Mouse (Mus musculus) layer of hippocampus, postnatal 25 days (tissue): ENCODE data around the gene Lmo7. TPM values are rescaled to one million over a fixed set of nuclear protein-coding genes. Genes with fewer than 3 reads are reported as not detected.

Source experiments
- DNase-seq, 2 experiments: peaks; one replicate each; pipeline ENCODE4 v3.0.0; 2022; ENCODE audit warnings: mixed read lengths in 2 of 2, low spot score in 1 of 2; ENCODE audit errors: extremely low spot score in 1 of 2
- total RNA-seq, 2 experiments: library from RNA; stranded (reverse); gene quantifications; 2 replicates each; pipeline ENCODE4 v1.2.3; 2021

Gene Lmo7
- total RNA-seq, 2 experiments from 2014 or later = 109 to 136 TPM

- no peak for DNase-seq
These were observed 100.4 kb downstream of the Lmo7 start for GRCm38 (mm10) chr14:101830116-101830515.

GRCm38 (mm10) chr14:101834109-101834508, 104.4 kb downstream of the Lmo7 start:
- no peak for DNase-seq

- no peak for DNase-seq
These were observed 106.6 kb downstream of the Lmo7 start for GRCm38 (mm10) chr14:101836401-101836800.

DNA sequence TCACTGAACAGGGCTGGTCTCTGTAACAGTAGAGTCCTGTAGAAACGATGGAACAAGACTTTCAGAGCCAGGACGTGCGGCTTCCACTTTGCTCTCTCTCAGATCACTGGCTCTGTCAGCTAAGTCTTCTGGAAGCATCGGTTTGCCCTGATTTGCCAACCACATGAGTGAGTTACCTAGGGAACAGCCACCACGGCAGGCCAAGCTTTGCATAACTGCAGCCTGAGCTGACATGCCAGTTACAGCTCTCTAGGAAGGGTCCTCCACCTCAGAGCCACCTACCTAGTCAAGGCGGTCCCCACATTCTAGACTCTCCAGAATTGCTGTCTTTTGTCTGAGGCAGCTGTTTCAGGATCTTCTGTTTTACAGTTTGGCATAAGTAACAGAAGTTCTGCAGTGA, 107.4 kb downstream of the Lmo7 start:
- no peak for DNase-seq

- DNase-seq = no peak
These were observed 108.6 kb downstream of the Lmo7 start for GRCm38 (mm10) chr14:101838231-101838839.

DNA sequence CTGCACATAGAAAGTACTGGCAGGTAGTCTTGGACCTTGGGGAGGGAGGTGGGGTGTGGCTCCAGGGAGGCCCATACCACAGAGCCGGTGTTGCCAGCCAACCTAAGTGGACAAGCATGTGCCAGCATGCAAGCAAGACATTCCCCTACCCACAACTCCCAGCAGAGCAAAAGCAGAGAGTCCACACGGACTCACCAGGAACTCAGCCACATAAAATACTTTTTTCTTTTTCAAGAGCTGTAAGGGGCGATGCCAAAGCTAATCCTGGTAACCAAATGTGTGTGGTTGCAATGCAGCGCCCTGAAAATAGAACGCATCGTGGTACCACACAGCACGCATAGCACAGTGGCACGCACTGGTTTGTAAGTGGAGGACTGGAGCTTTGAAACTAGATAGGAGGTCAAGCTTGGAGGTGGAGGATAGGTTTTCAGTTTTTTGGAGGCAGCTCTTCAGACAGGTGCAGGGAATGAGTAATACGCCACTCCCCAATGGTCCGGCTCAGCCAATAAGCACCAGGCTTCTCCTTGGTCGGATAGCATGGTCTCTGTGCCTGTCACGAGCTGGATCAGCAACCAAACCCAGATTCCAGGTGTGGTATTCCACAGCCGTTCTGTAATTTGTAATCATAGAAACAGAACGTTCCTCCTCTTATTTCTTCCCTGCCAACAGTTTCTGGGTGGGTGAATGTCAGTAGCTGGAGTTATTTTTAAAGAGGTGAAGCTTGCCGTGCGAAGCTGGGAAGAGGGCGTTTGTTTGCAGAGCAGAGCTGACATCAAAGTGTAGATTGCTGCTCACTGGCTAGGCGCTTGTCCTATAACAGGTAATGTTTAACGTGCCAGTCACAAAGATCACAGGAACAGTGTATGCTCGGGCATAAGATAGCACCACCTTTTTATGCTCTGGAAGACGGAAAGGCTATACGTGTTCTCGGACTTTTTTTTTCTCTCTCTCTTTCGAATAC, 110.3 kb downstream of the Lmo7 start:
- peak; percentile 14 to 46 for DNase-seq

DNA sequence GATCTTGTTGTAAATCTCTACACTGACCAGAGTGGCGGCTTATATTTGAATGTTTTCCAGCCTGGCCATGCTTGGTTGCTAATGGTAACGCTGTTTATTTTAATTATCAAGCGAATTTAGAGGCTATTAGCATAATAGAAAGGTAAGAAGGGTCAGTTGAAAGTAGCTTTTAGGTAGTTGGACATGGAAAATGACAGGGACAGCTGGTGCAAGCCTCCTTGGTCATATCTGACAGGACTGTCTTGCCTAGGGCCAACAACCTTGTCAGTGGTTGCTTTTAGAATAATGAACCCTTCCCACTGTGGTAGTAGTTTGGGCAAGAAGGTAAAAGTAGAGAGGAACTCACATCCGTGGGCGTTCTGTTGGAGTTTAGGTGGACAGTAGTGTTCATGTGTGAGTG, 111.5 kb downstream of the Lmo7 start:
- DNase-seq = no peak

- no peak for DNase-seq
These were observed 112.8 kb downstream of the Lmo7 start for GRCm38 (mm10) chr14:101842521-101842920.

- DNase-seq = peak; percentile 30 to 32
These were observed 113.7 kb downstream of the Lmo7 start for GRCm38 (mm10) chr14:101843443-101843842.

- no peak for DNase-seq
These were observed 114.7 kb downstream of the Lmo7 start for GRCm38 (mm10) chr14:101844467-101844866.

DNA sequence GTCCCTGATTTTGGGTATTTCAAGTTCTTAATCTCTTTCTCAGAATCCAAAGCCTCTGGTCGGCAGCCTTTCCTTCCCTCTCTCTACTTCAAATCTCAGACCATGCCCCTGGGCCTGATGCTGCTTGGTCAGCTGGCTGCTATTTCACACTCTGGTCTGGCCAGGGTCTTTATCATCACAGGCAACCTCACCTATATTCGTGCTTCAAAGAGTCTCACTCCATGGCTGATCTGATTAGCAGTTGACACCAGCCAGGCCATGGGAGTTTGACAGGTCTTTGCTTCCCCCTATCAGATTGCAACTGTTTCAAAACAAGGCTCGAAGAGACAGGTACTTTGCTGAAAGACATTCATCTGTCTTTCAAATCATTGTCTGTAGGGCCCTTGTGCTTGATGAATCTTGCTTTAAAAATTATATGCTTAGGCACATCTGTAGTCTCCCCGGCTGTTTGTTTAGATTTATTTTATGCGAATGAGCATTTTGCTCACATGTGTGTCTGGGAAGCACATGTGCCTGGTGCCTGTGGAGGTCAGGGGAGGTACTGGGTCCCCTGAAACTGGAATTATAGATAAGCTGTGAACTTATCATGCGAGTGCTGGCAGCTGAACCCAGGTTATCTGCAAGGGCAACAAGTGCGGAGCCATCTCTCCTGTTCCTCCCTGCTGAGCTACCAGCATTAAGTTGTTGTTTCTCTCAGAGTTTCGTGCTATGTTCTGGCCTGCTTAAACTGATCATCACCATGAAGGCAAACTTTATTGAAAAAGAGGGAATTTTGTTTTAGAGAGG, 116.5 kb downstream of the Lmo7 start:
- no peak for DNase-seq

GRCm38 (mm10) chr14:101847520-101847919, 117.8 kb downstream of the Lmo7 start:
- DNase-seq = no peak

DNA sequence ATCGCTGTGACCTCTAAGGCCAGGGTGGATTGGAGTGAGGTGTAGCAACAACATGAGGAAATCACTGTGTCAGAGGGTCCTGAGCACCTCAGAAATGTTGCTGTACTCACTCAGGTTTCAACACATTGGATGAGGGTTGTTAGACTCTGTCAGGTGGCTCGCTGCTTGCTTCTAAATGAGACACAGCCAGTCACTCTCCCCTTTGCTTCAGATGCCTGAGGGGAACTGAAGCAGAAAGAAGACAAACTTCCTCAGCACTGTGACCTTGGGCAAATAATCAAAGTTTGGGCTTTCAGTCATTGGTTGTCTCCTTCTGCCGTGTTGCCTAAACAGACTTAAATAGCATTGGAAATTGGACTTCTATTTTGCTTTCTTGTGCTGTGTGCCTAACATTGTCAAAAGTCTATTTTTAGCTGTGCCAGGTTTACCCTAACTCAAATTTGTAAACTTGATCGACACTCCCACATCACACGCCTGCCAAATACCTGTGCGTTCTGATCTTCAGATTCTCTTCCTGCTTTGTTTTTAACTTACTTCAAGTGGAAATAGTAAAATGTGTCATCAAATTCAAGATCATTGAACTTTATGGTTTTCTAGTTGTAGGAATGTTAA, 122.9 kb downstream of the Lmo7 start:
- no peak for DNase-seq

DNA sequence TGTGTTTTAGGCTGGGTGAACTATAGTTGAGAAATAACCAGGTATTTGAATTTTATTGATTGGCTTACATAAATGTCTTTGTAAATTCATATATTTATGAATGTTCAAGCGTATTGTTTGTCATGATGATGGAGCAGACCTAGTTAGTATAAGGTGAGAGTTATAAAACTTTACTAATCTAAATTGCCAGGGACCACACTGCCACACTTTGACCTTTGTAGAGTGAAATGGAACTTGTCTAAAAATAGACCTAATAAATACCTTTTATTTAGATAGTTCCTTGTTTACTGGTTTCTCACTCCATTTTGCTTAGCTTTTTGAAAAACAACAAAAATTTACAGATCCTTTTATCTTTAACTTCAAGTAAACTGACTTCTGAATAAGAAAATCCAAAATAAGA, 123.5 kb downstream of the Lmo7 start:
- no peak for DNase-seq

- no peak for DNase-seq
These were observed 124.0 kb downstream of the Lmo7 start for GRCm38 (mm10) chr14:101853722-101854121.

DNA sequence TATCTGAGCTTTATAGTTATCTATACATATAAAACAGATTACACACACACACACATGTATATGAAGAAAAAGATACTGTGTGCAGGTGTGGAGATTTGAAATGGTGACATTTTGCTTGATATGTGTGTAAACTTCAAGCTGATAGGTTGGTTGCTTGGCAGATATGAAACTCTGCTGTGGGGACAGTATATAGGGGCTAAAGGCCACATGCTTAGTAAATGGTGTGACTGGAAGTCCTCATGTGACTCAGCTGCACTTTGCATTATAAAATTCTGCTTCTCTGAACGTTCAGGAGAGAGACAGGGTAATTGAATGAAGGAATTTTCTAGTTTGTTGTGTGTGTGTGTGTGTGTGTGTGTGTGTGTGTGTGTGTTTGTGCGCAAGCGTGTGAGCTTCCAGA, 124.5 kb downstream of the Lmo7 start:
- DNase-seq = no peak

DNA sequence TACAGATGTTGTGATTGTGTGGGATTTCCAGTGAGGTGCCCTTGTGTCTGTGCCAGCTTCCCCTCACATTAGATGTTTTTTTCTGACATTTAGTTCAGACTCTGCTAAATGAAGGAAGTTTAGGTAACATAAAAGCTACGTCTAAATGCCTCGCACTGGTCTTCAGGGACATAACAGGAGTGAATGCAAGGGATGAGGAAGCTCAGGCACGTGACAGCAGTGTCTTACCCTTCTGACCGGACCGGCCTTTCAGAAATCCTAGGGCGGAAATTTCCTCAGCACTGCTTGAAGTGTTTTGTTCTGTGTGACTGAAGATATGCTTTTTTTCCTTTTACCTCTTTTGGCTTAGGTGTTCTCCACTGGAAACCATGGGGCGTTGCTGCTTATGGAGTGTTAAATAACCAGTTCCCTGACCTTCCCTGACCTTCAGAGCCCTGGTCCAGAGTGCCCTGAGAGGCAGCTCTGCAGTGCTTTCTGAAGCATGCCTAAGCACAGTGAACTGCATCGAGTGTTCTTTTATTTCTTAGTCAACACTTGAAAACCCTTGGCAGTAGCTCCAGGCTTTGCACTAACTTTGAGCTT, 129.6 kb downstream of the Lmo7 start:
- DNase-seq = no peak

DNA sequence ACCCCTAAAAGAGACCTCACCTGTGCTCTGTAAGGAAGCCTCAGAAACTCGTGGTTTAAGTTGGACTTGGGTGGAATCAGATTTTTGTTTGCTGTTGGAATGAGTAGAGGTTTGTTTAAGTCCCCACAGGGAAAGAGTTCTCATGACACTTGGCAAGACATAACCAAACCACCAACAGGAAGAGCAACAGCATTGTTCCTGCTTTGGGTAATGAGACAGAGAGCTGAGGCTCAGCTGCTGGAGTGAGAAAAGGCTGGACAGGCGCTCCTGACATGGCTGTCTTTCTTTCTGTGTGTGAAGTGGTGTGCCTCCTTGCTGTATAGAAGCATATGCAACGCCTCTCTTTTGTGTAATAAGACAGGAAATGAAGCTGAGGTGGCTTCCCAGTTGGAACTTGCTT, 132.3 kb downstream of the Lmo7 start:
- no peak for DNase-seq

GRCm38 (mm10) chr14:101867071-101867733, 137.4 kb downstream of the Lmo7 start:
- no peak for DNase-seq

DNA sequence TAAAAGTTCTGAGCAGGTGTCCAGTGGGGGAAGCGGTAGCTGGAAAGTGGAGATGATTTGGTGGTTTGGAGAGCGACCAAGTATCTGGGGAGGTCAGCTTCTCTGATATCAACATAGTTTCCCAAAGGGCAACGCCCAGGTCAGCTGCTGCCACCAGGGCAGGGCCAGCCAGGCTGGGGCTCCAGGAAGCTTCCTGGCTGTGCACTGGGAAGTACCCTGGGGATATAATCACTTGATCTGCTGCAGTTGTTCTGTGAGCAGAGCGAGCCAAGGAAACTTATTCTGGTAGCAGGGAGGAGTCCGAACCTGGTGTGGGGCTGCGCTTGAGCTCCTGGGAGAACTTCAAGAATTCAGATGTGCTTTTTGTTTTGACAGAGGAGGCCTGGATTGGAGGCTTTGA, 139.4 kb downstream of the Lmo7 start:
- no peak for DNase-seq
